Mouse (Mus musculus) urinary bladder, postnatal 0 days (tissue): ENCODE results near the gene Cacnb2. TPM values are rescaled to one million over a fixed set of nuclear protein-coding genes. Genes with fewer than 3 reads are reported as not detected.

ENCODE experiments used
- polyA plus RNA-seq: library from polyadenylated mRNA; unstranded; fragments of >200 nt; fragmentation: Nextera tagmentation; extraction: Ambion mirVana; gene quantifications from 2 replicates; pipeline ENCODE4 v1.2.1, GENCODE M21; 2015

The Cacnb2 gene
- 2.9 and 3.7 TPM in 2 replicates for polyA plus RNA-seq

DNA sequence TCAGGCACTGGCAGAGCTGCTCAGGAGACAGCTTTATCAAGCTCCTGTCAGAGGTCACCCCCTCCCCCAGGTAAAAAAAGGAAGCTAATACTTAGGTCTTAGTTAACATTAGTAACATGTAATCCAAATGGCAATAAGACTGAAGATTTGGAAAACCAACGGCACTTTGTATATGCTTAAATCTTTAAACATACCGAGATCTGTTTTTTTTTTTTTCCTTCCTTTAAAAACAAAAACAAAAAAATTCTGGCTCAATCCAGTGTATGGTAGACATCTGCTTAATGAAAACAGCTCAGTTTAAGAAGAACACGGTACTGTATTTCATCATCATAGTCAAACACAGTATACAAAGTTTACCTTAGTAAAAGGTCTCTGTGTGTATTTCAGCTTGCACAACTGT lies at the start of gene Cacnb2:
TSS of gene Cacnb2 (plus strand) at position 301 of the 400 bp plus-strand sequence.

Other genes starting within 250 kb of the Cacnb2 start
- 0.07 and 0.19 TPM in 2 replicates for gene Slc39a12, start 214.8 kb upstream of the Cacnb2 start, polyA plus RNA-seq